Mouse (Mus musculus) adrenal gland, adult 10 weeks (tissue): ENCODE measurements around the gene Smim22. TPM values are rescaled to one million over a fixed set of nuclear protein-coding genes. Genes with fewer than 3 reads are reported as not detected.

Experiments
- polyA plus RNA-seq: library from polyadenylated mRNA; stranded (reverse); fragments of 350-450 nt; fragmentation: Illumina TruSeq; extraction: RNeasy Lipid Tissue Mini Kit (QIAGEN cat#74804); gene quantifications from one replicate; pipeline ENCODE4 v1.2.3, GENCODE M21; 2014; ENCODE audit warnings: low read depth, low replicate concordance

The Smim22 gene
- polyA plus RNA-seq, result not detected

DNA sequence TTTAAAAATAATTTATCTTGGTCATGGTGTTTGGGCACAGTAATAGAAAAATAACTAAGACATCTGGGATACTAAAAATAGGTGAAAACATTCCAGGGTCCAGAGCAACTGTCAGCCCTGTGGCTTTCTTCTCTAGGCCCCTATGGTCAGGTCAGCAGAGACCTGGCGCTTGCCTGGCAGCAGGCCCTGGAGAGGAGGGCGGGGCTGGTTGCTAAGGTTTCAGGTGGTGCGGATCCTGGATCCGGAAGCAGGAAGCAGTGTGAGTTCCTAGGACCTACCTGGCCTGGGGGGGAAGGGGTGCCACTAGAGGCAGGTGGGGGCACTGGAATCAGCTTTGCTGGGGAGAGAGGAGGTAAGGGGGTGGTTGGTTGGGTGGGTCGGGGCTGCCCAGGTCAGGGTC is at the start of gene Smim22:
TSS of gene Smim22 (plus strand) at position 222 of the 400 bp plus-strand sequence.

DNA sequence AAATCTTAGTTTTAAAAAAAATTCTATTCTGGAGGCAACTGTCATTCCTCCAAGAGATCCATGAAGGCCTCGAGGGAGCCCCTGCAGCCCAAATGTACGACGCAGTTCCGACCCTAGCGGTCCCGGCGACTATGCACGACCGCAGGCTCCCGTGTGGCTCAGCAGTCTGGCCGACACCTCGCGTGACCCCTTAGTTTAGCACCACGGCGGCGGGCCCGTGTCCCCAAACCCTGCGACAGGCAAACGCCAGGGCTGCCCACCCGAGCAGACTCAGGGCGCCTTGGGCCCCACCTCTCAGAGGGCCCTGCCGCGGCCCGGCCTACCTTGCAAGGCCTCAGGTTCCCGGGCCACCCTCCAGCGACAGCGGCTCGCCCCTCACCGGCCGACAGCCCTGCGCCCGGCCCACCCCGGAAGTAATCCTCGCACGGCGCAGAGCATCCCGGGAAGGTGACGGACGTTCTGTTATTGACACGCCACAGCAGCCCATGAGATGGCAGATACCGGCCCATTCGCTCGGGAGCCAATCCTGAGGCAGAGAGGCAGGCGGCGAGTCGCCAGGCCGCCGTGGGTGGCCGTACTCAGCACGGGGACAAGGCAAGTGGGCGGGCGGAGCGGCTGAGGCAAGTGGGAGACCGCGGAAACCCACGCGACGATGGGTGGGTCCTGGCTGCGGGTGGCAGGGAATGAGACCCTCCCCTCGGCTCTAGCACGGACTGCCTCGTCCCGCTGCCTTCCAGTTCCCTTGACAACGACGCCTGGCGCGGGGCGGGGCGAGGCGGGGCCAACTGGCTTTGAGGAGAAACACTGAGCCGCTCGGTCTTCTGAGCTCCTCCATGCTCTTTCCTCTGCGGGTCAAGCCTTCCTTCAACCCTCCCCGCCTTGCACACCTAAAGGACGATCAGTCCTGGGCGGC is 43.0 kb upstream of the Smim22 start, which contains the start of gene Anks3:
TSS of gene Anks3 (minus strand) at position 409 of the 913 bp plus-strand sequence.

GRCm38 (mm10) chr16:4997553-4997952 is 9.5 kb upstream of the Smim22 start, which contains the start of gene Sept12:
TSS of gene Sept12 (minus strand) at chr16:4997852.

DNA sequence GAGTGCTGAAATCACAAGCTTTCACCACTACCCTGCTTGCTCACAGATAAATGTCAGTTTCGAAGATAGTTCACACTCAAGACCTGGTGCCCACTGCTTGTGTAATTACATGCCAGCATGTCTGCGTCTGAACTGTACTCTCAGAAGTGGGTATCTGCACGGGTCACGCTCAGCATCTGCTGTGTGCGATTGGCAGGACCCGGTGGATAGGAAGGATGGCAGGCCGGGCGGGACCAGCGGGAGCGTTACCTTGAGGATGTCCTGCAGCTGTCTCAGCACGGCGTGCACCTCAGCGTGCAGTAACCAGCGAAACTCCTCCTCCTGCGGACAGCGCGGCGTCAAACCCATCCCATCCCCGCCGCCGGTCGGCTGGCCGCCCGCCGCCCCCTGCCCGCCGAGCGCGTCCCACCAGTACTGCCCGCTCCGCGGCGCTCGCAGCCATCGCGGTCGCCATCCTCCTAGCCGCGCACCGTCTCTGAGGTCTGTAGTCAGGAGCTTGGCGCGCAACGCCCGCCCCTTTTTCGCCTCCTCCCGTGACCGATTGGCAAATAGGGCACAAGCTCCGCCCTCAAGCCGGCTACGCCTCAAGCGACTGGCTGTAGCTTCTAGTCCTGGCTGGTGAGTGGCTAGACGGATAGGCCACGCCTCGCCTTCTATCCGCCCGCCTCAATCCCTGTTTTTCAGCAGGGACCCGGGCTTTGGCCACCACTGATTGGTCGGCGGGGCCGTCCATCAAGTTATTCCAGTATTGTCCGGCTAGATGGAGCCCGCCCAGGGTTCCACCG is 6.2 kb downstream of the Smim22 start, which contains the start of gene Rogdi:
TSS of gene Rogdi (minus strand) at position 500 of the 785 bp plus-strand sequence.

GRCm38 (mm10) chr16:5049774-5050234 is 42.7 kb downstream of the Smim22 start, which contains the start of the genes Glyr1 and Ubn1:
TSS of gene Glyr1 (minus strand) at chr16:5049863.
TSS of gene Ubn1 (plus strand) at chr16:5050057.

Other genes with a start within 250 kb of the Smim22 start
- 80.7 TPM for gene Cdip1, start 217.0 kb upstream of the Smim22 start, polyA plus RNA-seq
- not detected for gene 4930562C15Rik, start 171.9 kb upstream of the Smim22 start, polyA plus RNA-seq
- gene Ubald1, start 127.0 kb upstream of the Smim22 start, polyA plus RNA-seq, result 0.93 TPM
- 7.9 TPM for gene Mgrn1, start 121.0 kb upstream of the Smim22 start, polyA plus RNA-seq
- 10.6 TPM for gene Nudt16l1, start 68.5 kb upstream of the Smim22 start, polyA plus RNA-seq
- 5.7 TPM for gene Anks3, start 43.1 kb upstream of the Smim22 start, polyA plus RNA-seq
- not detected for gene Sept12, start 9.4 kb upstream of the Smim22 start, polyA plus RNA-seq
- 0.47 TPM for gene Rogdi, start 6.3 kb downstream of the Smim22 start, polyA plus RNA-seq
- gene Glyr1, start 42.6 kb downstream of the Smim22 start, polyA plus RNA-seq, result 91.3 TPM
- gene Ubn1, start 42.8 kb downstream of the Smim22 start, polyA plus RNA-seq, result 30.3 TPM
- gene Ppl, start 125.1 kb downstream of the Smim22 start, polyA plus RNA-seq, result 0.58 TPM
- gene Sec14l5, start 139.8 kb downstream of the Smim22 start, polyA plus RNA-seq, result not detected
- gene Nagpa, start 196.7 kb downstream of the Smim22 start, polyA plus RNA-seq, result not detected
- 1.5 TPM for gene AU021092, start 215.0 kb downstream of the Smim22 start, polyA plus RNA-seq
- 2.3 TPM for gene Alg1, start 226.3 kb downstream of the Smim22 start, polyA plus RNA-seq
- 6.4 TPM for gene Eef2kmt, start 248.7 kb downstream of the Smim22 start, polyA plus RNA-seq